Mouse (Mus musculus) liver, adult 2 months (tissue): Measurements from ENCODE around the gene Eddm3b.

Source experiments
- CTCF ChIP-seq: fragments of 200-500 bp; IDR thresholded peaks from 2 replicates; pipeline ENCODE4 v1.5.1; 2011; ENCODE audit warnings: low read depth, low read length, control low read depth
- POLR2A ChIP-seq: fragments of 200-500 bp; IDR thresholded peaks from 2 replicates; pipeline ENCODE4 v1.6.1; 2011; ENCODE audit warnings: low read length, control low read depth; ENCODE audit not compliant: insufficient read depth; ENCODE audit errors: extremely low read depth

- TF ChIP-seq POLR2A (no peak), CTCF (no peak)
Observed at GRCm38 (mm10) chr14:51106449-51106967, 7.7 kb upstream of the Eddm3b start.
